Mouse (Mus musculus) liver, embryonic 13.5 days (tissue): ENCODE measurements at regions not wholly inside any gene's neighbourhood (a gene's known extent, or its start where the extent isn't known, plus 50 kb on each side); places are given as distances from the start of the nearest gene placed in this dataset.

ENCODE experiments used
- ATAC-seq: fragments of 200-750 bp; cut with Nextera tagmentation; 2 replicates; pipeline ENCODE4 v1.8.0; 2017; ENCODE audit warnings: low read depth, mild to moderate bottlenecking, moderate number of reproducible peaks, moderate library complexity
- DNase-seq: peaks from one replicate; pipeline ENCODE4 v3.0.0; 2022
- H3K27ac ChIP-seq: fragments of 300-500 bp; sonication (generic); 2 replicates; pipeline ENCODE4 v1.5.1; 2015; ENCODE audit warnings: moderate library complexity, mild to moderate bottlenecking, inconsistent platforms
- H3K27me3 ChIP-seq: fragments of 300-500 bp; sonication (generic); 2 replicates; pipeline ENCODE4 v1.6.1; 2015; ENCODE audit warnings: mild to moderate bottlenecking, inconsistent platforms
- H3K36me3 ChIP-seq: fragments of 300-500 bp; sonication (generic); 2 replicates; pipeline ENCODE4 v1.6.1; 2015; ENCODE audit warnings: mild to moderate bottlenecking, inconsistent platforms
- H3K4me1 ChIP-seq: fragments of 300-500 bp; sonication (generic); replicated peaks from 2 replicates; pipeline ENCODE4 v1.6.1; 2015; ENCODE audit warnings: inconsistent platforms
- H3K4me2 ChIP-seq: fragments of 300-500 bp; sonication (generic); 2 replicates; pipeline ENCODE4 v1.6.1; 2015; ENCODE audit warnings: inconsistent platforms, mild to moderate bottlenecking, moderate library complexity
- H3K4me3 ChIP-seq: fragments of 300-500 bp; sonication (generic); replicated peaks from 2 replicates; pipeline ENCODE4 v1.5.1; 2015; ENCODE audit warnings: mild to moderate bottlenecking, inconsistent platforms
- H3K9ac ChIP-seq: fragments of 300-500 bp; sonication (generic); 2 replicates; pipeline ENCODE4 v1.6.1; 2015; ENCODE audit warnings: mild to moderate bottlenecking, inconsistent platforms
- H3K9me3 ChIP-seq: fragments of 300-500 bp; sonication (generic); replicated peaks from 2 replicates; pipeline ENCODE4 v1.6.1; 2016; ENCODE audit warnings: inconsistent platforms
- WGBS: fragments of 180-500 bp; shearing (Covaris S2); methylation state at CpG from one replicate; pipeline ENCODE4 v1.1.7; 2015; ENCODE audit not compliant: insufficient replicate concordance; 5-methylcytosine and 5-hydroxymethylcytosine counted together

GRCm38 (mm10) chr17:47176328-47176727 is 166.0 kb upstream of the Ubr2 start:
- Histone ChIP-seq H3K9ac (no peak overlapping the region), H3K4me2 (no peak overlapping the region), H3K9me3 (no peaks in the 10 kb centered on the region), H3K36me3 (no peaks in the 10 kb centered on the region), H3K27ac (no peak overlapping the region), H3K27me3 (no peaks in the 10 kb centered on the region), H3K4me1 (peaks cover 31% of the 10 kb centered on the region), H3K4me3 (no peak overlapping the region)
- DNase-seq: no peak
- no peak for ATAC-seq
- WGBS: 34% methylated on average over 5 of the region's 5 CpGs

- Histone ChIP-seq H3K27me3 (no peaks in the 10 kb centered on the region), H3K9ac (no peak overlapping the region), H3K4me3 (peak overlapping the region; percentile 39), H3K4me1 (peaks cover 31% of the 10 kb centered on the region), H3K27ac (no peak overlapping the region), H3K4me2 (peak overlapping the region; percentile 51), H3K36me3 (no peaks in the 10 kb centered on the region), H3K9me3 (no peaks in the 10 kb centered on the region)
- 8% methylated on average over 12 of the region's 12 CpGs for WGBS
- ATAC-seq: peak; percentile 81
- DNase-seq: peak; percentile 51
These were observed 164.4 kb upstream of the Ubr2 start for GRCm38 (mm10) chr17:47174748-47175215.

GRCm38 (mm10) chr17:47171801-47172200 is 161.4 kb upstream of the Ubr2 start:
- DNase-seq (no peak), ATAC-seq (no peak)
- Histone ChIP-seq H3K4me3 (no peak overlapping the region), H3K4me2 (no peak overlapping the region), H3K27ac (no peak overlapping the region), H3K9me3 (no peaks in the 10 kb centered on the region), H3K4me1 (peaks cover 28% of the 10 kb centered on the region), H3K36me3 (no peaks in the 10 kb centered on the region), H3K9ac (no peak overlapping the region), H3K27me3 (no peaks in the 10 kb centered on the region)
- WGBS: 72% methylated on average over 5 of the region's 5 CpGs

- no peak for DNase-seq
- no peak for ATAC-seq
- Histone ChIP-seq H3K4me3 (no peak overlapping the region), H3K4me2 (no peak overlapping the region), H3K27ac (no peak overlapping the region), H3K4me1 (peaks cover 22% of the 10 kb centered on the region), H3K36me3 (no peaks in the 10 kb centered on the region), H3K9ac (no peak overlapping the region), H3K9me3 (no peaks in the 10 kb centered on the region), H3K27me3 (no peaks in the 10 kb centered on the region)
- WGBS: 67% methylated on average over 13 of the region's 13 CpGs
These were observed 160.7 kb upstream of the Ubr2 start for GRCm38 (mm10) chr17:47170978-47171593.

GRCm38 (mm10) chr17:47168105-47168504 is 157.7 kb upstream of the Ubr2 start:
- Histone ChIP-seq H3K9ac (no peak overlapping the region), H3K9me3 (no peaks in the 10 kb centered on the region), H3K4me1 (0 out of 2 replicates have a peak, but pooled peaks cover 2% of the 10 kb centered on the region), H3K4me2 (no peak overlapping the region), H3K36me3 (no peaks in the 10 kb centered on the region), H3K27ac (no peak overlapping the region), H3K4me3 (no peak overlapping the region), H3K27me3 (no peaks in the 10 kb centered on the region)
- ATAC-seq (no peak), DNase-seq (no peak)
- WGBS: 60% methylated on average over 8 of the region's 8 CpGs

- ATAC-seq (no peak), DNase-seq (no peak)
- no peaks in the 10 kb centered on the region for H3K27me3 ChIP-seq
- no peak overlapping the region for H3K27ac ChIP-seq
- 0 out of 2 replicates have a peak, but pooled peaks cover 2% of the 10 kb centered on the region for H3K4me1 ChIP-seq
- no peak overlapping the region for H3K4me2 ChIP-seq
- H3K9me3 ChIP-seq: no peaks in the 10 kb centered on the region
- no peaks in the 10 kb centered on the region for H3K36me3 ChIP-seq
- WGBS: 60% methylated on average over 9 of the region's 10 CpGs
- no peak overlapping the region for H3K4me3 ChIP-seq
- no peak overlapping the region for H3K9ac ChIP-seq
These were observed 153.5 kb upstream of the Ubr2 start for GRCm38 (mm10) chr17:47163677-47164340.

GRCm38 (mm10) chr17:47162459-47162858 is 152.1 kb upstream of the Ubr2 start:
- H3K9me3 ChIP-seq: no peaks in the 10 kb centered on the region
- no peaks in the 10 kb centered on the region for H3K4me1 ChIP-seq
- no peaks in the 10 kb centered on the region for H3K27me3 ChIP-seq
- H3K4me2 ChIP-seq: no peak overlapping the region
- WGBS: 74% methylated on average over 2 of the region's 2 CpGs
- H3K9ac ChIP-seq: no peak overlapping the region
- ATAC-seq (no peak), DNase-seq (no peak)
- no peaks in the 10 kb centered on the region for H3K36me3 ChIP-seq
- H3K4me3 ChIP-seq: no peak overlapping the region
- no peak overlapping the region for H3K27ac ChIP-seq

GRCm38 (mm10) chr17:47156237-47156636 is 145.9 kb upstream of the Ubr2 start:
- H3K36me3 ChIP-seq: no peaks in the 10 kb centered on the region
- H3K4me3 ChIP-seq: no peak overlapping the region
- ATAC-seq (no peak), DNase-seq (no peak)
- H3K9ac ChIP-seq: no peak overlapping the region
- H3K4me2 ChIP-seq: no peak overlapping the region
- H3K4me1 ChIP-seq: peaks cover 9% of the 10 kb centered on the region
- no peak overlapping the region for H3K27ac ChIP-seq
- 47% methylated on average over 11 of the region's 11 CpGs for whole genome bisulfite sequencing
- H3K9me3 ChIP-seq: no peaks in the 10 kb centered on the region
- no peaks in the 10 kb centered on the region for H3K27me3 ChIP-seq

GRCm38 (mm10) chr17:47151557-47152278 is 141.4 kb upstream of the Ubr2 start:
- H3K27ac ChIP-seq: no peak overlapping the region
- H3K4me1 ChIP-seq: peaks cover 17% of the 10 kb centered on the region
- no peak overlapping the region for H3K9ac ChIP-seq
- H3K4me3 ChIP-seq: no peak overlapping the region; the same call in 1 of the 2 replicates
- no peaks in the 10 kb centered on the region for H3K9me3 ChIP-seq
- no peaks in the 10 kb centered on the region for H3K27me3 ChIP-seq
- WGBS: 47% methylated on average over 20 of the region's 20 CpGs
- no peak for DNase-seq
- H3K4me2 ChIP-seq: peak overlapping the region; percentile 32
- no peaks in the 10 kb centered on the region for H3K36me3 ChIP-seq
- ATAC-seq: no peak

GRCm38 (mm10) chr17:47151193-47151556 is 140.8 kb upstream of the Ubr2 start:
- Histone ChIP-seq H3K9ac (no peak overlapping the region), H3K27ac (no peak overlapping the region), H3K4me2 (peak overlapping the region; percentile 32), H3K4me3 (no peak overlapping the region; the same call in 1 of the 2 replicates), H3K9me3 (no peaks in the 10 kb centered on the region), H3K36me3 (no peaks in the 10 kb centered on the region), H3K4me1 (peaks cover 17% of the 10 kb centered on the region), H3K27me3 (no peaks in the 10 kb centered on the region)
- 55% methylated on average over 5 of the region's 5 CpGs for WGBS
- DNase-seq: no peak
- ATAC-seq: no peak

GRCm38 (mm10) chr17:47150636-47151035 is 140.3 kb upstream of the Ubr2 start:
- H3K27me3 ChIP-seq: no peaks in the 10 kb centered on the region
- no peak overlapping the region for H3K4me2 ChIP-seq
- H3K4me1 ChIP-seq: peaks cover 17% of the 10 kb centered on the region
- no peaks in the 10 kb centered on the region for H3K36me3 ChIP-seq
- no peaks in the 10 kb centered on the region for H3K9me3 ChIP-seq
- no peak overlapping the region for H3K27ac ChIP-seq
- no peak for DNase-seq
- no peak for ATAC-seq
- WGBS: 53% methylated on average over 6 of the region's 6 CpGs
- H3K4me3 ChIP-seq: no peak overlapping the region
- no peak overlapping the region for H3K9ac ChIP-seq
